Mouse (Mus musculus): ENCODE data around the gene Spata31d1d. TPM values are rescaled to one million over a fixed set of nuclear protein-coding genes. Genes with fewer than 3 reads are reported as not detected.

Spata31d1d gene
- total RNA-seq, 4 experiments from 2014 or later: not detected

- DNase-seq (ENCODE audit: low spot score in 2 of 2): no peak
These were observed 51.6 kb downstream of the Spata31d1d start for GRCm38 (mm10) chr13:59679908-59680307.

GRCm38 (mm10) chr13:59679306-59679705 lies 52.2 kb downstream of the Spata31d1d start:
- DNase-seq (ENCODE audit: low spot score in 2 of 2): no peak

DNA sequence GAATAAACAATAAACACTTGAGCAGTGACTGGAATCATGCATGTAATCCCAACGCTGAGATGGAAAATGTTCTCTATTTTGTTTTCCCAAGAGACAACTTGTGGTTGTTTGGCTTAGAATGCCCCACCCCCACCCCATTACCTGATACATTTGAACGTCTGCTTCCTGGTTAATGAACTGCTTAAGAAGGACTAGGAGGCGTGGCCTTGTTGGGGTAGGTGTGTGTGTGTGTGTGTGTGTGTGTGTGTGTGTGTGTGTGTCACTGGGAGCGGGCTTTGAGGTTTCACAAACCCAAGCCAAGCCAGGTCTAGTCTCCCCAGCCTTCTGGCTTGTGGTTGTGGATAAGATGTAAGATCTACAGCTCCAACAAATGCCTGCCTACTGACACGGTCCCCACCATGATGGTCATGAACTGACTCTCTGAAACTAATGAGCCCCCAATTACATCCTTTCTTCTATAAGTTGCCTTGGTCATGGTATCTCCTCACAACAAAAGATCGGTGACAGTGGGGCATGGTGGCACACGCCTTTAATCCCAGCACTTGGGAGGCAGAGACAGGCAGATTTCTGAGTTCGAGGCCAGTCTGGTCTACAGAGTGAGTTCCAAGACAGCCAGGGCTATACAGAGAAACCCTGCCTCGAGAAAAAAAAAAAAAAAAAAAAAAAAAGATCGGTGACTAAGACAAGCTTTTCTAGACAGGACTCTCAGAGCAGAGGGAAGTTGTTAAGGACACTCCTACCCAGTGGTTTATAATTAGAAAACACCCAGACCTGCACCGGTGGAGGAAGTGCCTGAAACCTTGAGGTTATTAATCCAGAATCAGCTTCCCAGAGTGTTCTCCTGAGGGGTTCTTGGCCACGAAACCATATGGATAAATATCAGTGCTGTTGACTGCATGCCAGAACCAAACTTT lies 55.0 kb downstream of the Spata31d1d start:
- DNase-seq (ENCODE audit: low spot score in 2 of 2): no peak

Other genes starting within 250 kb of the Spata31d1d start
- 100 to 1,000 TPM; 331 to 365 (median 343) TPM for gene Agtpbp1, start 146.5 kb downstream of the Spata31d1d start, total RNA-seq (2022)
- 100 to 1,000 TPM in 3 of 4 experiments, 10 to 100 TPM in 1; 99.8 to 121 (median 105) TPM for gene Naa35, start 146.5 kb downstream of the Spata31d1d start, total RNA-seq (2022)
- 10 to 100 TPM; 63.1 to 72.1 (median 63.7) TPM for gene Golm1, start 55.9 kb downstream of the Spata31d1d start, total RNA-seq (2022)
- gene 4921517D22Rik, start 37.6 kb downstream of the Spata31d1d start, total RNA-seq (2022): not detected
- gene Spata31d1a, start 21.4 kb downstream of the Spata31d1d start, total RNA-seq (2022): under 1 TPM; 0.18 to 0.47 (median 0.22) TPM
- under 1 TPM in 2 of 4 experiments, not detected in 2; 0.09 to 0.18 TPM for gene Spata31d1b, start 19.5 kb downstream of the Spata31d1d start, total RNA-seq (2022)
- under 1 TPM; 0.31 to 0.79 (median 0.36) TPM for gene 1700014D04Rik, start 15.0 kb upstream of the Spata31d1d start, total RNA-seq (2022)
- 100 to 1,000 TPM; 127 to 147 (median 136) TPM for gene Isca1, start 38.1 kb upstream of the Spata31d1d start, total RNA-seq (2022)
- not detected for gene Gm49354, start 50.5 kb upstream of the Spata31d1d start, total RNA-seq (2022)
- gene Tut7, start 91.4 kb upstream of the Spata31d1d start, total RNA-seq (2022): 10 to 100 TPM; 61.3 to 71.4 (median 63.6) TPM